Mouse (Mus musculus) Patski (cell line): ENCODE measurements around the gene Wdr74. TPM values are rescaled to one million over a fixed set of nuclear protein-coding genes. Genes with fewer than 3 reads are reported as not detected.

Experiments
- ATAC-seq: fragments of 100-300 bp; one replicate; pipeline ENCODE4 v1.8.0; 2021
- CTCF ChIA-PET: fragments of 350-600 bp; sonication (Branson Sonifier 250); formaldehyde crosslinking; loops from one replicate; lab custom pipeline; 2022; ENCODE audit warnings: inconsistent platforms; lab: Charles Lee
- POLR2A ChIA-PET: fragments of 350-600 bp; sonication (Branson Sonifier 250); formaldehyde crosslinking; loops from one replicate; lab custom pipeline; 2022; ENCODE audit warnings: antibody characterized with exemption, inconsistent platforms; lab: Charles Lee
- DNase-seq: peaks from one replicate; pipeline ENCODE4 v3.0.0-alpha.2; 2011; ENCODE audit warnings: low read depth, low spot score
- H3K27me3 ChIP-seq: fragments of 371-371 bp; one replicate; pipeline ENCODE4 v1.5.1; 2021
- CTCF ChIP-seq: fragments of 100-300 bp; IDR thresholded peaks from one replicate; pipeline ENCODE4 v1.5.1; 2021
- in situ Hi-C: fragments of 300-500 bp; cut with MboI; formaldehyde crosslinking; loops from 3 replicates; pipeline ENCODE4 v1.11.1; 2018; ENCODE audit warnings: low pct_unique_long_range_greater_than_20kb, mixed read lengths
- polyA plus RNA-seq: library from polyadenylated mRNA; unstranded; gene quantifications from one replicate; pipeline ENCODE4 v1.2.3, GENCODE M21; 2021

Wdr74 gene
- polyA plus RNA-seq, 1 experiment from 2014 or later = 64.7 TPM

GRCm38 (mm10) chr19:8757471-8757998 is 21.9 kb downstream of the Wdr74 start:
- ChIA-PET CTCF (interaction anchor here (1.0 to 1.7 kb wide), 2 partner anchors 9 to 41 kb away, joined by 4 read pairs; partner anchors contain the start of gene Polr2g), POLR2A (interaction anchor here (0.7 to 2.8 kb wide), 7 partner anchors 10 to 63 kb away, joined by 3 to 11 read pairs (median 4); partner anchors contain the start of genes 1700092M07Rik, Tmem179b and Tmem223)
- TF ChIP-seq CTCF = no peak
- ATAC-seq = peak; percentile 4
- H3K27me3 ChIP-seq = no peaks in the 10 kb centered on the region
- in situ Hi-C loops = no loop called here
- no peak for DNase-seq

- TF ChIP-seq CTCF = no peak
- no peaks in the 10 kb centered on the region for H3K27me3 ChIP-seq
- in situ Hi-C loops = no loop called here
- ChIA-PET POLR2A (interaction anchor here (1.1 to 2.8 kb wide), 3 partner anchors 12 to 62 kb away, joined by 3 to 11 read pairs (median 6); partner anchors contain the start of genes Tmem179b and Tmem223), CTCF (interaction anchor here (1.7 kb wide), 1 partner anchor 10 kb away, joined by 4 read pairs; no protein-coding TSS in a partner anchor)
- no peak for DNase-seq
- ATAC-seq = no peak
Measured at GRCm38 (mm10) chr19:8758899-8759298, 23.3 kb downstream of the Wdr74 start.

- in situ Hi-C loops = no loop called here
- ChIA-PET CTCF (interaction anchor here (1.0 to 1.4 kb wide), 3 partner anchors 9 to 43 kb away, joined by 3 to 5 read pairs (median 4); partner anchors contain the start of gene Tmem223), POLR2A (interaction anchor here (0.8 kb wide), 1 partner anchor 11 kb away, joined by 3 read pairs; no protein-coding TSS in a partner anchor)
- H3K27me3 ChIP-seq = no peaks in the 10 kb centered on the region
- ATAC-seq = no peak
- DNase-seq = no peak
- peak; percentile 53 for TF ChIP-seq CTCF
Measured at GRCm38 (mm10) chr19:8760757-8761156, 25.1 kb downstream of the Wdr74 start.

- no peaks in the 10 kb centered on the region for H3K27me3 ChIP-seq
- ATAC-seq = no peak
- no peak for TF ChIP-seq CTCF
- POLR2A ChIA-PET = interaction anchor here (0.6 kb wide), 1 partner anchor 71 kb away, joined by 3 read pairs; no protein-coding TSS in a partner anchor
- in situ Hi-C loops = no loop called here
- DNase-seq = no peak
- CTCF ChIA-PET = no interaction called here
Measured at GRCm38 (mm10) chr19:8763276-8763675, 27.6 kb downstream of the Wdr74 start.

GRCm38 (mm10) chr19:8765562-8765961 is 29.9 kb downstream of the Wdr74 start:
- in situ Hi-C loops = no loop called here
- DNase-seq (no peak), ATAC-seq (no peak)
- TF ChIP-seq CTCF = no peak
- POLR2A ChIA-PET = no interaction called here
- H3K27me3 ChIP-seq = no peaks in the 10 kb centered on the region
- CTCF ChIA-PET = interaction anchor here (1.0 kb wide), 1 partner anchor 24 kb away, joined by 3 read pairs; the partner anchor contains the start of genes 1700092M07Rik and Stx5a

- POLR2A ChIA-PET = interaction anchor here (0.5 to 2.2 kb wide), 6 partner anchors 10 to 102 kb away, joined by 3 to 11 read pairs (median 3); partner anchors contain the start of genes Hnrnpul2 and Nxf1
- in situ Hi-C loops = no loop called here
- no peak for TF ChIP-seq CTCF
- no peak for ATAC-seq
- H3K27me3 ChIP-seq = no peaks in the 10 kb centered on the region
- CTCF ChIA-PET = interaction anchor here (2.1 kb wide), 1 partner anchor 10 kb away, joined by 5 read pairs; no protein-coding TSS in a partner anchor
- DNase-seq = no peak
Measured at GRCm38 (mm10) chr19:8770567-8771270, 35.1 kb downstream of the Wdr74 start, which contains the start of gene Tmem223. Gene Tmem223, plus strand, starts transcription at chr19:8770996.

- H3K27me3 ChIP-seq = no peaks in the 10 kb centered on the region
- ATAC-seq (no peak), DNase-seq (no peak)
- in situ Hi-C loops = no loop called here
- POLR2A ChIA-PET = interaction anchor here (0.5 to 4.3 kb wide), 6 partner anchors 14 to 46 kb away, joined by 3 to 37 read pairs (median 4); partner anchors contain the start of genes Hnrnpul2, Nxf1, Polr2g and Taf6l
- CTCF ChIA-PET = interaction anchor here (2.0 kb wide), 1 partner anchor 43 kb away, joined by 4 read pairs; no protein-coding TSS in a partner anchor
- no peak for TF ChIP-seq CTCF
Measured at GRCm38 (mm10) chr19:8772996-8773395, 37.4 kb downstream of the Wdr74 start.

GRCm38 (mm10) chr19:8773409-8773808 is 37.8 kb downstream of the Wdr74 start:
- no peak for TF ChIP-seq CTCF
- H3K27me3 ChIP-seq = no peaks in the 10 kb centered on the region
- in situ Hi-C loops = no loop called here
- POLR2A ChIA-PET = interaction anchor here (0.5 to 4.3 kb wide), 6 partner anchors 13 to 46 kb away, joined by 3 to 37 read pairs (median 4); partner anchors contain the start of genes Hnrnpul2, Nxf1, Polr2g and Taf6l
- CTCF ChIA-PET = interaction anchor here (1.2 to 2.0 kb wide), 3 partner anchors 12 to 42 kb away, joined by 3 to 5 read pairs (median 4); no protein-coding TSS in a partner anchor
- DNase-seq (no peak), ATAC-seq (no peak)

- DNase-seq (peak; percentile 60), ATAC-seq (peak; percentile 92)
- POLR2A ChIA-PET = interaction anchor here (0.6 to 4.3 kb wide), 12 partner anchors 12 to 1839 kb away, joined by 3 to 37 read pairs (median 3); partner anchors contain the start of genes Hnrnpul2, Nxf1, Taf6l and Ttc9c
- no peaks in the 10 kb centered on the region for H3K27me3 ChIP-seq
- in situ Hi-C loops = no loop called here
- CTCF ChIA-PET = interaction anchor here (1.2 to 2.0 kb wide), 5 partner anchors 11 to 41 kb away, joined by 3 to 5 read pairs (median 4); partner anchors contain the start of gene Nxf1
- TF ChIP-seq CTCF = no peak
Measured at GRCm38 (mm10) chr19:8774086-8774835, 38.6 kb downstream of the Wdr74 start, which contains the start of gene Tmem179b. Gene Tmem179b, minus strand, starts transcription at chr19:8774467.
